Mouse (Mus musculus) heart, postnatal 0 days (tissue): ENCODE measurements around the gene Smok2b. TPM values are rescaled to one million over a fixed set of nuclear protein-coding genes. Genes with fewer than 3 reads are reported as not detected.
"Not testable (repeated sequence)": the region's sequence is repeated elsewhere in the genome, so short reads cannot be mapped to it uniquely, and the experiment has no call there.

ENCODE experiments used
- ATAC-seq: fragments of 200-750 bp; cut with Nextera tagmentation; 2 replicates; pipeline ENCODE4 v1.8.0; 2017; ENCODE audit warnings: low read depth, moderate number of reproducible peaks, moderate library complexity; ENCODE audit not compliant: insufficient read depth
- DNase-seq: peaks from one replicate; pipeline ENCODE4 v3.0.0-alpha.2; 2016; ENCODE audit warnings: low spot score
- H3K27ac ChIP-seq: fragments of 300-500 bp; sonication (generic); 2 replicates; pipeline ENCODE4 v1.5.1; 2014; ENCODE audit warnings: low read depth, mild to moderate bottlenecking
- H3K27me3 ChIP-seq: fragments of 300-500 bp; sonication (generic); 2 replicates; pipeline ENCODE4 v1.6.1; 2014; ENCODE audit warnings: low read length, mixed read lengths; ENCODE audit not compliant: control insufficient read depth, insufficient read depth
- H3K36me3 ChIP-seq: fragments of 300-500 bp; sonication (generic); replicated peaks from 2 replicates; pipeline ENCODE4 v1.6.1; 2014; ENCODE audit warnings: low read length, mixed read lengths; ENCODE audit not compliant: control insufficient read depth, insufficient read depth
- H3K4me1 ChIP-seq: fragments of 300-500 bp; sonication (generic); 2 replicates; pipeline ENCODE4 v1.6.1; 2014; ENCODE audit warnings: antibody characterized with exemption; ENCODE audit not compliant: control insufficient read depth, insufficient read depth
- H3K4me2 ChIP-seq: fragments of 300-500 bp; sonication (generic); 2 replicates; pipeline ENCODE4 v1.6.1; 2014; ENCODE audit warnings: low read depth, mild to moderate bottlenecking, low read length, moderate library complexity
- H3K4me3 ChIP-seq: fragments of 300-500 bp; sonication (generic); 2 replicates; pipeline ENCODE4 v1.5.1; 2014; ENCODE audit warnings: low read depth, low read length
- H3K9ac ChIP-seq: fragments of 300-500 bp; sonication (generic); replicated peaks from 2 replicates; pipeline ENCODE4 v1.6.1; 2014; ENCODE audit warnings: low read depth, low read length, mixed read lengths
- H3K9me3 ChIP-seq: fragments of 300-500 bp; sonication (generic); replicated peaks from 2 replicates; pipeline ENCODE4 v1.6.1; 2016; ENCODE audit warnings: low read length; ENCODE audit not compliant: control insufficient read depth
- WGBS: fragments of 180-500 bp; shearing (Covaris S2); extraction: QIAGEN DNeasy Blood & Tissue Kit; methylation state at CpG from one replicate; pipeline ENCODE4 v1.1.7; 2014; 5-methylcytosine and 5-hydroxymethylcytosine counted together
- polyA plus RNA-seq: library from polyadenylated mRNA; unstranded; fragments of >200 nt; fragmentation: Nextera tagmentation; extraction: Ambion mirVana; gene quantifications from 2 replicates; pipeline ENCODE4 v1.2.1, GENCODE M21; 2015
- total RNA-seq: library from RNA; depleted of rRNA; stranded (reverse); fragments of >200 nt; gene quantifications from 2 replicates; pipeline ENCODE4 v1.2.3, GENCODE M21; 2014; ENCODE audit warnings: low replicate concordance; rRNA removed

Gene Smok2b
- total RNA-seq (not detected in 2 replicates), polyA plus RNA-seq (not detected in 2 replicates)

GRCm38 (mm10) chr17:13229957-13230356 is at the start of gene Smok2b:
TSS of gene Smok2b (plus strand) at chr17:13230257.
- peaks cover 84% of the 10 kb centered on the region for H3K9me3 ChIP-seq
- not testable (repeated sequence) for H3K4me3 ChIP-seq, H3K4me1 ChIP-seq, H3K4me2 ChIP-seq, H3K36me3 ChIP-seq, H3K27me3 ChIP-seq, ATAC-seq, H3K27ac ChIP-seq, DNase-seq, H3K9ac ChIP-seq
- WGBS = 51% methylated on average over 2 of the region's 2 CpGs

DNA sequence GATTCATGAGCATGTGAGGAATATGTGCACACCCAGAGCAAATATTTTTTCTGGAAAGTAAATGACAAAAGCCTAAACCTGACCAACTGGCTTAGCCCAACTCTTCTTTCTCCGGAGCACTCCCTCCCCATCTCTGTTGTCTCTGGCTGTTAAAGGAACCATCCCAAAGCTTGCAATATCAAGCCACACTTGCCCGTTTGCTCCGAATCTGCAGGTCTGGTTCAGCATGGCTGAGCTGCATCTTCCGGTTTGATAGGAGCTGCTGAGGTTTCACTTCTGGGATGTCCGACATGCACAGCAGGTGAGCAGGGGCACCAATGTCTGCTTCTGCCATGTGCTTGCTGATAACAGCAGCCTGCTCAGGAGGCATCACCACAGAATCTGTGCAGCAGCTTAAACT is 49.6 kb upstream of the Smok2b start:
- H3K4me2 ChIP-seq, H3K36me3 ChIP-seq, H3K4me3 ChIP-seq, DNase-seq, H3K27ac ChIP-seq, H3K4me1 ChIP-seq, H3K9ac ChIP-seq, H3K27me3 ChIP-seq, H3K9me3 ChIP-seq, ATAC-seq: not testable (repeated sequence)
- 83% methylated on average over 5 of the region's 5 CpGs for WGBS

- not testable (repeated sequence) for H3K27ac ChIP-seq, H3K4me2 ChIP-seq, ATAC-seq, H3K9ac ChIP-seq, H3K4me3 ChIP-seq, H3K9me3 ChIP-seq, H3K4me1 ChIP-seq, H3K36me3 ChIP-seq, H3K27me3 ChIP-seq, DNase-seq
- 51% methylated on average over 2 of the region's 4 CpGs for WGBS
These were observed 47.3 kb upstream of the Smok2b start for GRCm38 (mm10) chr17:13182712-13183111.

DNA sequence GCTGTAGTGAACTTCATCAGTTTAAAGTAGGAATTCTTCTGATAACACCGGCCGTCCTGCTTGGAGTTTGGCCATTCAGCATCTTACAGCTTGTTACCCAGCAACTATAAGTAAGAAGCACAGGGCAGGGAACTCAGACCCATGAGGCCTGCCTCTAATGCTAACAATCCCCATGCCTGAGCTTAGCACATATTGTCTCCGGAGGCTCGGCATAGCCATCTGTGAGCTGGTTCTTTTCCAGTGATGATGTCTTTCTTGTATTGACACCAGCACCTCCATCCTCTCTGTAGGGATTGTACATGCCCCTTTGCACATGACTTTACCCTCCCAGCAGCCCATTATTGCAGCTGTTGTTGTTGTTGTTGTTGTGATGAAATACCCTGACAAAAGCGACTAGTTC is 45.5 kb upstream of the Smok2b start:
- DNase-seq, H3K36me3 ChIP-seq, H3K4me2 ChIP-seq, H3K27me3 ChIP-seq, H3K9ac ChIP-seq, H3K9me3 ChIP-seq, H3K4me1 ChIP-seq, H3K4me3 ChIP-seq, H3K27ac ChIP-seq, ATAC-seq: not testable (repeated sequence)
- WGBS = 78% methylated on average over 4 of the region's 5 CpGs

GRCm38 (mm10) chr17:13186541-13186940 is 43.5 kb upstream of the Smok2b start:
- DNase-seq, ATAC-seq, H3K9ac ChIP-seq, H3K36me3 ChIP-seq, H3K4me2 ChIP-seq, H3K4me1 ChIP-seq, H3K27ac ChIP-seq, H3K27me3 ChIP-seq, H3K4me3 ChIP-seq: not testable (repeated sequence)
- 74% methylated on average over 6 of the region's 6 CpGs for WGBS
- 0 out of 2 replicates have a peak, but pooled peaks cover 12% of the 10 kb centered on the region for H3K9me3 ChIP-seq

GRCm38 (mm10) chr17:13187621-13188020 is 42.4 kb upstream of the Smok2b start:
- not testable (repeated sequence) for ATAC-seq, DNase-seq, H3K4me1 ChIP-seq, H3K36me3 ChIP-seq, H3K9ac ChIP-seq, H3K27ac ChIP-seq, H3K27me3 ChIP-seq, H3K4me3 ChIP-seq, H3K4me2 ChIP-seq
- 46% methylated on average over 6 of the region's 6 CpGs for WGBS
- H3K9me3 ChIP-seq = 0 out of 2 replicates have a peak, but pooled peaks cover 13% of the 10 kb centered on the region

DNA sequence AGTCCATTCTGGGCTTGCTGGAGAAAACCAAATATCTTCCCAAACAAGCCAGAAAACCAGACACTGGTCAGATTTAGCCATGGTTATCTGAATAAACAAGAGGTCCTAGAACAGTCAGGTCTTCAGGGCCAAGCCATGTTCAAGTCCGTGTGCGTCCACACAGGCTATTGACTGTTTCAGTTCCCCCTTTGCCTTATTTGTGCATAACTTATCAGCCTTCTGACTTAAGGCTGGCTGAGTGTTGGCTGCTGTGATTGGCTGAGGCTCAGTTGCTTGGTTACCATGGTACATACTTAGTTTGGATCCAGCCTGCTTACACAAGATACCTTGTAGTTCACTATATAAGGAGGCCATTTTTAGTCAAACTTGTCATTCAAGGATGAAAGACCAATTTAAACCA is 41.2 kb upstream of the Smok2b start:
- ATAC-seq, H3K4me1 ChIP-seq, H3K36me3 ChIP-seq, H3K4me3 ChIP-seq, H3K9ac ChIP-seq, H3K27me3 ChIP-seq, H3K4me2 ChIP-seq, DNase-seq, H3K27ac ChIP-seq: not testable (repeated sequence)
- H3K9me3 ChIP-seq = 0 out of 2 replicates have a peak, but pooled peaks cover 14% of the 10 kb centered on the region
- WGBS = 70% methylated on average over 2 of the region's 2 CpGs

DNA sequence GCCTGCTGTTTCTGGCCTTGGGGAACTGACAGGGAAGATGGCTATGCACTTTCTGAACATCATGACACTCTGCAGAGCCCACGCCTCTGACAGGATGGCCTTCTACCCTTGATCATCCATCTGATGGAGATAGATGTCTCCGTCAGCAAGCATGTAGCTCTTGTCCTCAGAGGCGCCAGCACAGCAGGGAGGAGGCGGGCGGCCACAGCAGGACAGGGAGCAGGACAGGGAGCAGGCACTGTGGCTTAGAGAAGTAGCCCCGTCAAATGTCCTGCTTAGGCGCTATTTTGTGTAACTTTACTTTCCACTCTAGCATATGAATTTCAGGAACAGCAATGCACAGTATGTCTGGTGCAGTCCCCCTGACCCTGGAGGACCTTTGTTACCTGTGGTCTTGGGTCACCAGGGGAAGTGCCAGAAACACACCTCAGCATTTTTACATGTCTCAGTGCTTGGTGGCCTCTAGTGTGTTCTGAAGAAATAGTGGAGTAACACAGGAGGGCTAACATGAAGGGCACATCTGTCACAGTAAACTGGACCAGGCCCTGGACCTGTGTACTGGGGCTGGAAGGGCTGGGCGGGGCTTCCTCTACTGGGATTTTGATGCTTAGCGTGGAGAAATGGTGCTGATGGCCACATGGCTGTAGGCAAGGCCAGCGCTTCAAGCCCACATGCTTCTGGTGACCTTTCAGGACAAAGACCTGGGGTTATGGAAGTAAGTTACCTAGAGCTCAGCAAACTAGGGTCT is 39.0 kb upstream of the Smok2b start:
- H3K27ac ChIP-seq, H3K4me2 ChIP-seq, H3K4me3 ChIP-seq, DNase-seq, H3K36me3 ChIP-seq, H3K27me3 ChIP-seq, H3K9ac ChIP-seq, H3K4me1 ChIP-seq: not testable (repeated sequence)
- 0 out of 2 replicates have a peak, but pooled peaks cover 19% of the 10 kb centered on the region for H3K9me3 ChIP-seq
- ATAC-seq = 0 out of 2 replicates have a peak, but pooled peaks have one; percentile 12
- 66% methylated on average over 10 of the region's 10 CpGs for WGBS
